Mouse (Mus musculus): Measurements from ENCODE around the gene Adat2. TPM values are rescaled to one million over a fixed set of nuclear protein-coding genes. Genes with fewer than 3 reads are reported as not detected.
A peak's percentile ranks its signal among the peaks of the same experiment; 100 is the strongest.

Gene Adat2
- polyA plus RNA-seq, 1 experiment from 2014 or later: 3.0 TPM

DNA sequence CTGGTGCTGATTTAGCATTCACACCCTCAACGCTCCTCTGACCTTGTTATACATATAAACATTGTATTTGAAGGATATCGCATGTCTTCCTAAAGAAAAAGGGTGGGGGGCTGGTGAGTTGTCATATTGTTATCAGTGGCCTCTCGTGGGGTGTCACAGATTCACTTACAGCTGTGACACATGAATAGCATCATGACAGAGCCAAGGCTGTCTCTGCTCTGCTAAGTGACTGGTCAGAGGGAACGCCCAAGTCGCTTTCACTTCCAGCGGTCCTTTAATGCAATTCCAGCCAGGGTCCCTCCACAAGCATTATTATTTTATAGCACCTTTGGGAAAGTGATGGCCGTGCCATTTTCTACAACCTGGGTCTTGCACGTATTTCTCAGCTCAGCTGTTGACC lies 44.8 kb downstream of the Adat2 start:
- no peaks in the 10 kb centered on the region for H3K36me3 ChIP-seq (ENCODE audit: poor library complexity, severe bottlenecking)
- H3K4me1 ChIP-seq: 0 out of 2 replicates have a peak, but pooled peaks cover 4% of the 10 kb centered on the region
- H3K27me3 ChIP-seq: no peaks in the 10 kb centered on the region
- no peak overlapping the region for H3K4me3 ChIP-seq
- no peak overlapping the region for H3K9ac ChIP-seq
- ATAC-seq: 0 out of 2 replicates have a peak, but pooled peaks have one; percentile 25
- H3K9me3 ChIP-seq (replicated peaks): 0 out of 2 replicates have a peak, but pooled peaks cover 5% of the 10 kb centered on the region
- WGBS: 84% methylated on average over 8 of the region's 8 CpGs
- no peak overlapping the region for H3K4me2 ChIP-seq
- H3K27ac ChIP-seq: no peak overlapping the region

DNA sequence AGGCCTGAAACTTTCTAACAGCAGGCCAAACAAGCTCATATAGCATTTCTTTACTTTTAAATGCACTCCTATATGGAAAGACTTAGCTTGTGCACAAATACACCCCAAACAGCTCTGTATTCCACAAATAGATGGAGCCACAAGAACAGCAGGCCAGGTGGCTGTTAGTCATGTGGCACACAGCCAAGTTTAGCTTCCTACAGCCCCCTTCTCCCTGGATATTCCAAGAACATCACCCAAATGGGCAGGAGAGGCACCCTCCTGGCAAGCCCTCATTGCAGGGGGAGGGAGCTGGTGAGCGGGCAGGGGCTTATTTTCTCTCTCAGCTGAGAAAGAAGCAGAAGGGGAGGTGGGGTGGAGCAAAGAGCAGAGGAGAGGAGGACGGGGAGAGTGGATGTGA lies 48.2 kb downstream of the Adat2 start:
- WGBS: 69% methylated on average over 2 of the region's 2 CpGs
- Histone ChIP-seq H3K9me3 (replicated peaks) (0 out of 2 replicates have a peak, but pooled peaks cover 5% of the 10 kb centered on the region), H3K27me3 (no peaks in the 10 kb centered on the region), H3K9ac (no peak overlapping the region), H3K36me3 (ENCODE audit: poor library complexity, severe bottlenecking) (no peaks in the 10 kb centered on the region), H3K4me1 (0 out of 2 replicates have a peak, but pooled peaks cover 4% of the 10 kb centered on the region), H3K4me3 (no peak overlapping the region), H3K4me2 (no peak overlapping the region), H3K27ac (no peak overlapping the region)
- ATAC-seq: no peak

Other genes with a start within 250 kb of the Adat2 start
- gene Phactr2, start 78.5 kb upstream of the Adat2 start, polyA plus RNA-seq (2015; fragmentation: Nextera tagmentation; extraction: Ambion mirVana): 8.5 and 8.6 TPM in 2 replicates
- gene Fuca2, start 53.4 kb upstream of the Adat2 start, polyA plus RNA-seq (2015; fragmentation: Nextera tagmentation; extraction: Ambion mirVana): 16.8 and 18.2 TPM in 2 replicates
- 22.9 and 23.8 TPM in 2 replicates for gene Pex3, start 248 bp downstream of the Adat2 start, polyA plus RNA-seq (2015; fragmentation: Nextera tagmentation; extraction: Ambion mirVana)

All from forebrain, embryonic 13.5 days (tissue).